Mouse (Mus musculus): ENCODE measurements around the gene Tmem233.

DNA sequence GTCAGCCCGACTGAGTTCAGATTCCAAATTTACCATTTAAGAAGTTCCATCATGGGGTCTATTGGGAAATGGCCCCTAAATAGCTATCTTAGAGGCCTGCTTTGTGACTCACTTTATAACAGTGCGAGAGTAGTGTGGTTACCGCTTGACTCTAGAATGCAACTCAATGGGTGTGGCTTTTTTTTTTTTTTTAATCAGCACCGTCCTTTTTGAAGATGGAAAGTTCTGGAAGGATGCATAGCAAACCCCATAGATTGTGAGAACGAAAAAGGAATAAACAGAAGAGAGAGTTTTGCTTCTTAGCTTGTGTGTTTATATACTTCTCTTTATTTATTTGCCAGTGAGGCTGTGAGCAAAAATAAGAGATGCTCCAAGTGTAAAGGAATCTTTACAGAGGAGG is 56.9 kb downstream of the Tmem233 start:
- TF ChIP-seq CTCF (conservative IDR thresholded peaks at IDR 0.05; ENCODE audit: low read length) (no peak), NANOG (IDR thresholded peaks at IDR 0.05; ENCODE audit: borderline replicate concordance, low read length) (no peak)
